Comparison of ENCODE assay signal across 10 mouse cellular contexts in genomic region chr9:62622106-62622505, GRCm38 (mm10). TPM values are rescaled to one million over a fixed set of nuclear protein-coding genes. Genes with fewer than 3 reads are reported as not detected.
DNase-seq lines count a peak whose midpoint lies in the region; ATAC-seq and TF ChIP-seq lines count a peak whose summit lies in the region.
"Had no signal": no experiment of that assay in that cellular context is flagged by ENCODE, and none has a peak within 500 bp of the region (broad histone marks: within the 10 kb centered on the region; RNA-seq: fewer than 3 reads in every experiment).

No protein-coding gene starts in this region.

- peak; percentile 66 for TF ChIP-seq CTCF in liver, adult 2 months (IDR thresholded peaks at IDR 0.05; ENCODE audit: low read depth, low read length)

- DNase-seq in CD4-positive, CD25-positive, alpha-beta regulatory T cell, adult 2 months (ENCODE audit: low read depth, low spot score): peak; percentile 30
- peak; percentile 5 for DNase-seq in liver, adult 2 months (ENCODE audit: extremely low read depth, low read depth, low spot score)
- DNase-seq in liver, embryonic 11.5 days (ENCODE audit: low spot score): no peak
- peak; percentile 23 for DNase-seq in c-Kit-positive CD71-positive TER-119-positive erythroid progenitor cells, embryonic 14.5 days (ENCODE audit: low spot score)
- DNase-seq in splenic B cell, adult 2 months (ENCODE audit: low read depth, low spot score): peak; percentile 7
- no peak for DNase-seq in left cerebral cortex, postnatal 4 days
- no peak for DNase-seq in adrenal gland, adult 18-20 months (ENCODE audit: low spot score in 2 of 2)
- DNase-seq: cerebellum, postnatal 36 days; gastrocnemius, postnatal 14 days had no signal

- WGBS in liver, adult 2 months: 62% methylated on average over 10 of the region's 10 CpGs
- 41% methylated on average over 10 of the region's 10 CpGs for WGBS in liver, embryonic 11.5 days

- H3K4me3 ChIP-seq in liver, adult 2 months (ENCODE audit: insufficient read depth, low read depth, low read length): no peak overlapping the region
- no peak overlapping the region for H3K4me3 ChIP-seq in liver, embryonic 11.5 days (ENCODE audit: low read depth, low read length)

- H3K36me3 ChIP-seq in liver, adult 2 months (ENCODE audit: control insufficient read depth, insufficient read depth, low read length): no peaks in the 10 kb centered on the region
- H3K36me3 ChIP-seq in liver, embryonic 11.5 days (ENCODE audit: control insufficient read depth, insufficient read depth, low read length): no peaks in the 10 kb centered on the region
- H3K36me3 ChIP-seq in splenic B cell, adult 2 months (ENCODE audit: control insufficient read depth, insufficient read depth, low read length, poor library complexity, severe bottlenecking): no peaks in the 10 kb centered on the region

- H3K79me2 ChIP-seq in liver, adult 2 months (ENCODE audit: control insufficient read depth, insufficient read depth, low read length): no peaks in the 10 kb centered on the region

- no peaks in the 10 kb centered on the region for H3K27me3 ChIP-seq in liver, adult 2 months (ENCODE audit: control insufficient read depth, insufficient read depth, low read length)
- no peaks in the 10 kb centered on the region for H3K27me3 ChIP-seq in liver, embryonic 11.5 days (replicated peaks; ENCODE audit: control insufficient read depth, insufficient read depth, low read length)
- H3K27me3 ChIP-seq in splenic B cell, adult 2 months (ENCODE audit: control insufficient read depth, insufficient read depth, low read length, poor library complexity, severe bottlenecking): no peaks in the 10 kb centered on the region

- intact Hi-C loops in left cerebral cortex, postnatal 4 days (cut with DNase I): no loop called here

- H3K4me1 ChIP-seq in liver, adult 2 months (ENCODE audit: control insufficient read depth, insufficient read depth, low read length): no peaks in the 10 kb centered on the region
- no peaks in the 10 kb centered on the region for H3K4me1 ChIP-seq in liver, embryonic 11.5 days (replicated peaks; ENCODE audit: control insufficient read depth, insufficient read depth, low read length)

- TF ChIP-seq POLR2A in liver, adult 2 months (IDR thresholded peaks at IDR 0.05; ENCODE audit: extremely low read depth, insufficient read depth, low read length): no peak

- no peak overlapping the region for H3K9ac ChIP-seq in liver, adult 2 months (ENCODE audit: low read depth, low read length)
- H3K9ac ChIP-seq in liver, embryonic 11.5 days (ENCODE audit: low read depth, low read length): no peak overlapping the region

- H3K27ac ChIP-seq in liver, adult 2 months (replicated peaks; ENCODE audit: insufficient read depth, low read depth, low read length): no peak overlapping the region
- no peak overlapping the region for H3K27ac ChIP-seq in liver, embryonic 11.5 days (ENCODE audit: low read depth, low read length)

- ATAC-seq in CD4-positive, CD25-positive, alpha-beta regulatory T cell, adult 4 months: no peak
- ATAC-seq in liver, embryonic 11.5 days (replicated peaks; ENCODE audit: low FRiP score): no peak

- no peak overlapping the region for H3K4me2 ChIP-seq in liver, embryonic 11.5 days

- no peaks in the 10 kb centered on the region for H3K9me3 ChIP-seq in liver, embryonic 11.5 days (ENCODE audit: control insufficient read depth, low read length)

RNA-seq across cellular contexts. Expression of gene Itga11, which starts 55.5 kb away (rescaled TPM):
- polyA plus RNA-seq in CD4-positive, CD25-positive, alpha-beta regulatory T cell, adult 4 months (2017; shearing (Covaris generic)): under 1 TPM; 0.11 to 0.12 TPM
- 0.07 and 0.09 TPM in 2 replicates for total RNA-seq in liver, adult 2 months (2014; rRNA removed)
- polyA plus RNA-seq in liver, adult 2 months (2012; rRNA removed): 0.07 and 0.09 TPM in 2 replicates
- 0.19 and 0.26 TPM in 2 replicates for polyA plus RNA-seq in liver, embryonic 11.5 days (2014; fragmentation: Nextera tagmentation; extraction: Ambion mirVana)
- total RNA-seq in left cerebral cortex, postnatal 4 days (2021): 1 to 10 TPM; 1.7 to 1.8 TPM
- 1 to 10 TPM; 1.6 to 2.2 TPM for total RNA-seq in adrenal gland, adult 18-20 months (2021)

Comparison
In these comparisons a context has a peak if more than half of its experiments do, and no peak if none do; other contexts are left out.
1. DNase-seq: peak in CD4-positive, CD25-positive, alpha-beta regulatory T cell, adult 2 months (single experiment), liver, adult 2 months (single experiment), c-Kit-positive CD71-positive TER-119-positive erythroid progenitor cells, embryonic 14.5 days (single experiment) and splenic B cell, adult 2 months (single experiment); none in liver, embryonic 11.5 days (single experiment), left cerebral cortex, postnatal 4 days (single experiment) and adrenal gland, adult 18-20 months (0 of 2).